Mouse (Mus musculus): ENCODE measurements around the gene Lrmda.

Gene Lrmda

DNA sequence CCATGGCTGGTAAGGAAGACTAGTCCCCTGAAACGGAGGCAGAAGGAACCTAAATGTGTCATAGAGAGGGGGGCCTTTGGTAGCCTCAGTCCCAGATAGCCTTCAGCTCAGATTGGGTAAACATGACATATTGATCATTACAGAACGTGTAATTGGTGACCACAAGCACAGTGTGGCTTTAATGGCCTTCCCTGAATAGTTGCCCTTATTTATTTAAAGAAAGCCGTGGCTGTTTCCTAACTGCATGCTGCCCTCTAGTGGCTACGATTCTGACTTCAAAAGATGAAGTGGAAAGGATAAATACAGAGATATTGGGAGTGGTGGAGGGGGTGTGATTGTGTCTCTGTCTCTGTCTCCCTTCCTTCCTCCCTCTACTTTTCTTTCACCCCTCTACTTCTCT, 1026.8 kb downstream of the Lrmda start:
- peak; percentile 23 to 65 for DNase-seq (ENCODE audit: low spot score in 2 of 2)

DNA sequence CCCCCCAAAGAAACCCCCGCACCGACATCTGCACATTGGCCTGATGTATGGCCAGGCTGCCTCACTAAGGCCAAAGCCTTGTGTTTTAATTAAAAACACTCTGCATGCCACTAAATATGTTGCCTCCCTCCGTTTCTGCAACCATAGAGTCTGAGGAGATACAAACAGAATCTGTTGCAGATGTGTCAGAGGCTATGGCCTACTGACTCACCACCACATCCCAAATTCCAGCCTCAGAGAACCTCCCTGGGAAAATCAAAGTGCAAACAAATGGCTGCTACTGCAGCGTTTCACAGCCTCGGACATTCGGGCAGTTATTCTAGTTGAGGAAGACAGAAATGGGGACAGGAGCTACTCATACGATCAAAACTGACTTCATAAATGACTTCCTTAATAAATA, 1031.9 kb downstream of the Lrmda start:
- no peak for DNase-seq (ENCODE audit: low spot score in 2 of 2)

DNA sequence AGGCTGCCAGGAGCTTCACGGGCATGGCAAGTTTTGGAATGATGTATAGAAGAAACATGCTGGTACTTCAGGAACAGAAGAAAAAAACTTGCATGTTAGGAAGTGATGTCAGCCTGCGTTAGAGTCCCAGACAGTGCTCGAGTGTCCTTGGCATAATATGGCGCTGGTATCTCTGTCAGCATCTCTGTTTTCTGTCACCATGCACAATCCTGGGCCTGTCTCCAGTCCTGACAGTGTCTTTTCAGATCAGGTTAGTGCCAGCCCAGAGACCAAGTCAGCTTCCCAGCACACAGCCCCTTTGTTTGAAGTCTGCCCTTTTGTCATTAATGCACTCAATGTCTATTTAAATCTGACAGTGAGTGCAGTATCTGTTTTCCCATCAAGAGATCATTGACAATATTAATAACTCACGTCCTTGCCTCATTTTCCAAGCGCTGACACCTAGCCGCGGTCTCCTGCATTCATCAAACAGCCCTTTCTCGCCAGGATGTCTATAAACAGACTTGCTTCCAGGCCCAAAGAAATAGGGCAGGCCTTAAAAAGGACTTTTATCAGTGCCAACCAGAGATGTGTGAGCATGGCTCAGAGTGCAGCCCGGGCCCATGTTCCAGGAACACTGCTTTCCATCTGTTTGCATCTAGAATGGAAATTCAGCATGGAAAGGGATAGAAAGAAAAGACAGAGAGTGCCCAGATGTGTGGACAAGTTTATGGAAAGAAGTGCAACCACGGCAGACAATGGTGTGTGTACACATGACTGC, 1033.5 kb downstream of the Lrmda start:
- no peak for DNase-seq (ENCODE audit: low spot score in 2 of 2)

DNA sequence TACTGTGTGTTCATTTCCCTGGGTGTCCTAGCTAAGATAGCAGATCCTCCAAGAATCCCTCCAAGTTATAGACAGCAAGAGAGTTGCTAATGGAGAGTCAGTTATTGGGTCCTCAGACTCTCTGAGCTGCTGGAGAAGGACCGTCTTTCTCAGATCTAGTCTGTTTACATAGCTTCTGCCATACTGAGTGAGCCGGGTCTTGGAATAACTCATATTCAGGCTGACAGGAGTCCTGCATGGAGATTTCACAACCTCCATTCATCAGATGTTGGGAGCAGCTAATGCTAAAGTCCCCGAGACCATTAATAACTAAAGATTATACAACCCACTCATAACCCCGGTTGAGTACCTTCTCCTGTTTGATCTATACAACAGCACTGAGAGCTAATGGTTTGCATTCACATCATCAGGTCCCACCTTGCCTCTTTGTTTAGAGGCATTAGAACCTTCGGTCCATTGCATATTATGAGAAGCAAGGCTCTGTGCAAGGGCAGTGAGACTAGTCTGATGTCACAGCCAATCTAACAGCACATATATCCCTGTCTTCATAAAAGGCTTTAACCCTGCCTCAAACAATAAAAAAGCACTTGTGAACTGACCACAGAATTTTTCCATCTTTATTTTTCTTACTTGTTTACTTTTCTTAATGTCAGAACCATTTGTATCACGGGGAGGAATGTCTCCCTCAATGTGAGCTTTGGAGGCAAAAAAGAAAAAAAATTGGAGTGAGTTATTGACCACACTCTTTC, 1037.9 kb downstream of the Lrmda start:
- no peak for DNase-seq (ENCODE audit: low spot score in 2 of 2)

DNA sequence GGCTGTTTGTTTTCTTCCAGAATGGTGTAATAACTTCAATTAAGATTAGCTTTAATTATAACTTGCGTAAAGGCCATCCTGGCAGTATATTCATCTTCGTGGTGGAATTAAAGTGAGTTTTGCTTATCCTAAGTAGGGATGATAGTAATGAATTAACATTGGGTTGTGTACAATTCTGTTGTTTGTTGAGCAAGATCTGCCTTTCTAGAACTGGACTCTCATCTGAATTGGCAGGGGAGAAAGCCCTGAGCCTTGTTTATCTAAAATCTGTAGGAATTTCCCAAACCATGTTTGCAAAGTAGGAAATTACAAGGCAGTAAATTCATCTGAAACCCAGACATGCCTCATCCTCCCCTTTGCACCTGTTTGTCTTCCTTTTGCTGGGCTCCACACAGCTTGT, 1038.5 kb downstream of the Lrmda start:
- DNase-seq (ENCODE audit: low spot score in 2 of 2) = no peak

DNA sequence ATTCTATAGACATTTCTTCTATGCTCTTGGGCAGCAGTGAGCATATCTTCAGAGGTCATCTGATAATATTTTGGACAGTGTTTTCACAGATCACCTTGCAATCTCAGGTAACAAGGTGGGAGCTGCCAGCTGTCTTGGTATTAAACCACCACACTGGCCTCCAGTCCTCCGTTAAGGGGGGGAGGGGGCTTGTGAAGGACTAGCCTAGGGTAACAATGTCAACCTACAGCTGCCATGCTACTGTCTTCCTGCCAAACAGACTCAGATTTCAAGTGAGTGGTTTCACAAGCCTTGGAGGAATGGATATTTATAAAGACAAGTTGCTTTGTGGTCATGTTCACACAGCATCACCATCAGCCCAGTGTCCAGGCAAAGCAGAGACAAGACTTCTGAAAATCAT, 1059.2 kb downstream of the Lrmda start:
- no peak for DNase-seq (ENCODE audit: low spot score in 2 of 2)

DNA sequence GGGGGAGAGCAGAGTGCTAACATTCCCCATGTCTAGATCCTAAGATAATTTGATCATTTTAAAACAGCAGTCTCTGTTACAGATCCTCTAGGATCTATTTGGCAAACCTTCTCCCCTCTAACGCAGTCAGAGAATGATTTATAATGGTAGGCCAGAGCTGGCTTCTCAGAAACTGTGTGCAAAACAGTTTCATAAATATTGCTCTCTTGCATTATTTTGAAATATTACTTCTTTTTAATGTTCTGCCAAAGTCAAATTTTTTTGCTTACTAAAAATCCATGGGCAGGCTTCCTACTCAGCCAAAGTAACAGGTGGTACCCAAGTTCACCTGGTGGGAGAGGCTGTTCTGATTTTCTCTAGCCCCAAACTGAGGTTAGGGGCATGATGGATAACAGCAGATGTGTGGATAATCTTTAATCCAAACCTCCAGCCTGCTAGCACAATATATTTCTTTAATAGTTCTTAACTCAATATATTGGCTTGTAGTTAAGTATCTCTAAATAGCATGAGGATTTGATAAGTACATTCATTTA, 1064.8 kb downstream of the Lrmda start:
- DNase-seq (ENCODE audit: low spot score in 2 of 2) = no peak

DNA sequence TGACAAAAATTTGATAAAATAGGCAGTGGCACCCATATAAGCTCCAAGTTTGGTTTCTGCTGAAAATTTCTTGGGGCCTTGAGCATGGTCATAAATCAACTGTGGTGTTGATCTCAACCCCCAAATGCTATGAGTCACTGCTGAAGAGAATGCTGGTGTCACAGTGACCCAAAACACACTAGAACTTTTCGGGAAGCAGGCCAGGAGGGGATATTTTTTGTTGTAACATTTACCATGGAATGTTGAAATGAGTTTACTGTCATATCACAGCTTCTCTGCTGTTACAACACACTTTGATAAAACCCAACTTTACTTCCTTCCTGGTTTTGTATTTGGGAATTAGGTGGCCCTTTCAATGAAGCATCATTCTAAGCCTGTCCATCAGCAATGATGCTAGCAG, 1065.3 kb downstream of the Lrmda start:
- DNase-seq (ENCODE audit: low spot score in 2 of 2) = no peak

DNA sequence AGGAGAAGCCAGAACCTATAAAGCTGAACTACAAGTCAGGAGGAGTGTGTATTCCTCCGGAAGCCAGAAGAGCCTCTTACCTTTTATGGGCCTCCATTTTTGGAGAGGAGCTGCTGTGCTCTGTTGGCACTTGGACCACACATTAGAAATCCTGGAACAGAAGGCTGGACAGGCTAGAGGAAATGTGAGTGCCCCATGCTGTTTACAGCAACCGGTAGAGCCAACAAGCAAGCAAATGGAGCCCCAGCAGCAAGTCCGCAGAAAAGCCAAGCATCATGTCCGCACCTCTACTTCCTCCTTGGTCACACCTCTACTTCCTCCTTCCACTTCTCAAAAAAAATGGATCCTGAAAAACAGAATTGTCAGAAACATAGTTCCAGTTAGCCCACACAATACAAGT, 1073.8 kb downstream of the Lrmda start:
- no peak for DNase-seq (ENCODE audit: low spot score in 2 of 2)

DNA sequence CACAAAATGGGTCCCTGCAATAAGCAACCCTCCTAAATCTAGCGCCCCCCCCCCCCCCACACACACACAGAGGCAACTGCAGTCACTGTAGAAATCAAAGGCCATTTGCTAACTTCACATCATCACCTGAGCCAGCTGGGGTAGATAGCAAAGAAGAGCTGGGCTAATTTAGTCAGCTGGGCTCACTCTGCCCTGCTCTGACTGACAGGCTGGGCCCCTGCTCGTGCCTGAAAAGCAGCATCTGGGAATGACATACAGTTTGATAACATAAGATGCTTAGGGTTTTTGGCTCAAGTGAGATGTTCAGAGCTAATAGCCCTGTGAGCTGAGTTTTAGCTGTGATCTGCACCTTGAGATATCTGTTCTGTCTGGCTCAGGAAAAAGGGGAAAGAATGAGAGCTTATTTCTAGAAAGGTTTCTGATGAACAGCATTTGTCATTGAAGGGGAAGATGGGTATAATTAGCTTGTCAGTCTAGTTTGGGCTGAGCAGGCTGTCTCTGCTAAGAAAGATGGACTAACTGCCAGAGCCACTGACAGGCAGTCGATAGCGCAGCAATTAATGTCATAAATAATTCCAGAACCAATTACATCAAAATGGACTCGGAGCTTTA, 1075.1 kb downstream of the Lrmda start:
- no peak for DNase-seq (ENCODE audit: low spot score in 2 of 2)

DNA sequence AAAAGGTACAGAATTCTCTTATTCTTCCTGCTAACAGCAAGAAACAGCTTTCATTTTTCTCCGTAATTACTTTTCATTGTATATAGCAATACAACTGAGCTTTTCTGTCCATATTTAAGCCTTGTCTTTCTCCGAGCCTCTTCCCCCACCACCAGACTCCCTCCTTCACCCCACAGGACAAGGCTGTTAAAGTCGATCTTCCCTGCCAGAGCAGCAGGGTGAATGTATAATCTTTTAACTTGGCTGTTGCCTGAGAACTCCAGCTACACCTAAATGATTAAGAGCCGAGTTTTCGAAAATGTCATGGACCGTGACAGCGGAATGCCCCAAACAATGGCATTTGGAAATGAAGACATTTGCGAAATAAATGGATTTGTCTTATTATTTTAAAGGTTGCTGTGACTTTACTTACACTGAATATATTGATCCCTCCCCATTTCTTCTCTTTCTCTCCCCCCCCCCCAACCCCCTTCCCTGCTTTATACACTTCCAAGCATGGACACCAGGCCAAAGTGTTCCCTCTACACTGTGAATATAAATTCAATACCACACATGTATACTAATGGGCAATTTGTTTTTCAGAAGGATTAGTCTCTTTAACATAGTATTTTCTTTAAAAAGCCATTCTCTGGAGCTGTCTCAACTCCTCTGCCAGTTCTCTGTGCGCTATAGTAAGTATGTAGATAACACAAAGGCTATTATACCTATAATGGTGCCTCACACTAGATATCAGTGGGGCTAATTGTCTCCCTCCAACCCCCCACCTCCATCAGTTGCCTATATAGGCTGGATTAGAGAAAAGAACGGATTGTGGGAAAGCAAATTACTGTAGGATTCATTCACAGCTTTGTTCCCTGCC, 1075.9 kb downstream of the Lrmda start:
- DNase-seq (ENCODE audit: low spot score in 2 of 2) = no peak

DNA sequence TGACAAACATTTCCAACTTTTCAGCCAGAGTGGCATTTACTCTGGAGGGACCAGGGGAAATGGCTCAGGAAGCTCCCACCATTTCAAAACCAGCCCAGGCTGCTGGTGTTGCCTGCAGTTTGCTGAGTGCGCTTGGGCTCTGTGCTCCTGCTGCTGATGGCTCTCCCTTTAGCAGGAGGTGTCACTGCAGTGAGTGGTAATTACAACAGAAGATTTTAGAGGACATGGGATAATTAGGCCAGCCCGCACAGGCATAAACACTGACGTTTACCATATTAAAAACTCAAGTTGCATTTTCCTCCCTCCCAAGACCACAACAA, 1076.5 kb downstream of the Lrmda start:
- DNase-seq (ENCODE audit: low spot score in 2 of 2) = no peak

DNA sequence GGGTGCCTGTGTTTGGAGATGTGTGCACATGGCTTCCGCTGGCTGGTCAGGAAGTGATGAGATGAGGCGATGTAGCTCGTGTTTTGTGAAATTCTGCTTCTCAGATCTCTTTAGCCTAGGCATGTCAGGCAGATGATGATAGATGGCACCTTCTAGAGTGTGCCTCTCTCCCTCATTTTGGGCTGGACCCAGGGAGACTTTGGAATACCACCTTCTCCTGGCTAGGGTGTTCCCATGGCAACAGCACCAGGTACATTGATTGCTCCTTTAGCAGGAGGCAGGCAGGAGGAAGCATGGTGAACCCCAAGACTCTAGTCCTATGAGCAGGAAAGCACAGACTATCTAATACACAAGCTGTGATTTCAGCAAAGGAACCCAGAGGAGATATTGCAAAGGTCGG, 1076.9 kb downstream of the Lrmda start:
- DNase-seq (ENCODE audit: low spot score in 2 of 2) = no peak
